Mouse (Mus musculus) frontal cortex, adult 2 months (tissue): Measurements from ENCODE around the gene Nr6a1. TPM values are rescaled to one million over a fixed set of nuclear protein-coding genes. Genes with fewer than 3 reads are reported as not detected.
A peak's percentile ranks its signal among the peaks of the same experiment; 100 is the strongest.

Source experiments
- DNase-seq, 2 experiments: peaks; one replicate each; pipeline ENCODE4 v3.0.0; 2022; ENCODE audit warnings: low spot score in 1 of 2; ENCODE audit errors: extremely low spot score in 1 of 2
- polyA plus RNA-seq: library from polyadenylated mRNA; depleted of rRNA; stranded (reverse); fragments of >200 nt; gene quantifications from 2 replicates; pipeline ENCODE4 v1.2.3, GENCODE M21; 2012; rRNA removed

Nr6a1 gene
- polyA plus RNA-seq, 1 experiment: 5.8 TPM

- no peak for DNase-seq
Observed at GRCm38 (mm10) chr2:38689881-38690280, 237.6 kb downstream of the Nr6a1 start.

- DNase-seq: peak in 1 of 2 experiments; percentile 58
Observed at GRCm38 (mm10) chr2:38688791-38689520, 238.5 kb downstream of the Nr6a1 start.

- DNase-seq: no peak
Observed at GRCm38 (mm10) chr2:38685746-38686145, 241.7 kb downstream of the Nr6a1 start.

GRCm38 (mm10) chr2:38683083-38683482 lies 244.4 kb downstream of the Nr6a1 start:
- DNase-seq: no peak

GRCm38 (mm10) chr2:38682209-38682608 lies 245.3 kb downstream of the Nr6a1 start:
- DNase-seq: no peak

GRCm38 (mm10) chr2:38678947-38679346 lies 248.5 kb downstream of the Nr6a1 start:
- no peak for DNase-seq

GRCm38 (mm10) chr2:38675366-38675969 lies 252.0 kb downstream of the Nr6a1 start:
- DNase-seq: no peak

Other genes starting within 250 kb of the Nr6a1 start
- 0.06 and 0.11 TPM in 2 replicates for gene Nr5a1, start 213.1 kb downstream of the Nr6a1 start, polyA plus RNA-seq
- gene Olfml2a, start 4.3 kb upstream of the Nr6a1 start, polyA plus RNA-seq: 2.8 and 3.3 TPM in 2 replicates
- gene Wdr38, start 69.8 kb upstream of the Nr6a1 start, polyA plus RNA-seq: 1.00 and 1.3 TPM in 2 replicates
- gene Arpc5l, start 77.7 kb upstream of the Nr6a1 start, polyA plus RNA-seq: 110 and 113 TPM in 2 replicates
- 260 and 302 TPM in 2 replicates for gene Rpl35, start 77.9 kb upstream of the Nr6a1 start, polyA plus RNA-seq
- 35.3 and 40.7 TPM in 2 replicates for gene Golga1, start 137.9 kb upstream of the Nr6a1 start, polyA plus RNA-seq